Mouse (Mus musculus) ovary, postnatal 14 days (tissue): ENCODE data around the gene Psma2.
A peak's percentile ranks its signal among the peaks of the same experiment; 100 is the strongest.

Experiments used
- DNase-seq: peaks from one replicate; pipeline ENCODE4 v3.0.0; 2022; ENCODE audit warnings: low spot score

Psma2 gene

GRCm38 (mm10) chr13:14612926-14613529 is at the start of gene Psma2, which contains the start of gene Mrpl32:
Psma2 (plus strand) TSS chr13:14613240.
Mrpl32 (minus strand) TSS chr13:14613165.
- DNase-seq = peak; percentile 93

GRCm38 (mm10) chr13:14574128-14574527 is 38.9 kb upstream of the Psma2 start:
- DNase-seq = no peak

- no peak for DNase-seq
Measured at GRCm38 (mm10) chr13:14580392-14580791, 32.6 kb upstream of the Psma2 start.

- DNase-seq = no peak
Measured at GRCm38 (mm10) chr13:14602744-14603143, 10.3 kb upstream of the Psma2 start.

- no peak for DNase-seq
Measured at GRCm38 (mm10) chr13:14607616-14608015, 5.4 kb upstream of the Psma2 start.

- DNase-seq = no peak
Measured at GRCm38 (mm10) chr13:14612463-14612862, 577 bp upstream of the Psma2 start.

- DNase-seq = no peak
Measured at GRCm38 (mm10) chr13:14613553-14613952, 513 bp downstream of the Psma2 start.

GRCm38 (mm10) chr13:14618724-14619123 is 5.7 kb downstream of the Psma2 start:
- peak; percentile 57 for DNase-seq

- peak; percentile 94 for DNase-seq
Measured at GRCm38 (mm10) chr13:14629726-14630641, 16.9 kb downstream of the Psma2 start, which contains the start of gene AW209491. AW209491 (plus strand) TSS chr13:14630154.

GRCm38 (mm10) chr13:14639998-14640397 is 27.0 kb downstream of the Psma2 start:
- DNase-seq = no peak

GRCm38 (mm10) chr13:14649301-14649700 is 36.3 kb downstream of the Psma2 start:
- no peak for DNase-seq

GRCm38 (mm10) chr13:14667107-14667506 is 54.1 kb downstream of the Psma2 start:
- no peak for DNase-seq

GRCm38 (mm10) chr13:14670342-14670741 is 57.3 kb downstream of the Psma2 start:
- peak; percentile 2 for DNase-seq

- DNase-seq = no peak
Measured at GRCm38 (mm10) chr13:14688955-14689354, 75.9 kb downstream of the Psma2 start.

GRCm38 (mm10) chr13:14716801-14717200 is 103.8 kb downstream of the Psma2 start:
- no peak for DNase-seq

GRCm38 (mm10) chr13:14717755-14718154 is 104.7 kb downstream of the Psma2 start:
- DNase-seq = no peak
